In genomic region chr17:80875352-80876044, GRCm38 (mm10) we compare ENCODE assay signal across 9 mouse cellular contexts.
DNase-seq lines count a peak whose midpoint lies in the region; ATAC-seq and TF ChIP-seq lines count a peak whose summit lies in the region.
"Had no signal": no experiment of that assay in that cellular context is flagged by ENCODE, and none has a peak within 500 bp of the region (broad histone marks: within the 10 kb centered on the region; RNA-seq: fewer than 3 reads in every experiment).

No protein-coding gene starts in this region.

- H3K4me3 ChIP-seq in intestine, postnatal 0 days (ENCODE audit: low read depth, low read length): no peak overlapping the region
- no peak overlapping the region for H3K4me3 ChIP-seq in intestine, embryonic 16.5 days (ENCODE audit: low read length)
- H3K4me3 ChIP-seq in embryonic fibroblast, embryonic 13.5 days (ENCODE audit: insufficient read depth, low read length): no peak overlapping the region
- no peak overlapping the region for H3K4me3 ChIP-seq in kidney, embryonic 16.5 days (ENCODE audit: low read length)
- H3K4me3 ChIP-seq in neural tube, embryonic 14.5 days (ENCODE audit: low read depth, low read length): no peak overlapping the region
- H3K4me3 ChIP-seq: erythroblast, embryonic 14.5 days had no signal

- no peak for TF ChIP-seq POLR2A in embryonic fibroblast, embryonic 13.5 days (IDR thresholded peaks at IDR 0.05; ENCODE audit: low read depth, low read length)

- no peak for ATAC-seq in intestine, postnatal 0 days
- ATAC-seq in intestine, embryonic 16.5 days: no peak
- ATAC-seq in kidney, embryonic 16.5 days (ENCODE audit: low FRiP score, low TSS enrichment): peak; percentile 61; the same call in 1 of the 2 replicates
- peak; percentile 56; the same call in 1 of the 2 replicates for ATAC-seq in neural tube, embryonic 14.5 days (ENCODE audit: low read depth)

- peak; percentile 47 for DNase-seq in adrenal gland, postnatal 10 days
- DNase-seq in frontal cortex, postnatal 36 days (ENCODE audit: low spot score in 2 of 2): no peak
- DNase-seq in right cerebral cortex, adult 18-20 months: no peak

- no peaks in the 10 kb centered on the region for H3K4me1 ChIP-seq in intestine, postnatal 0 days (replicated peaks; ENCODE audit: control insufficient read depth, insufficient read depth, low read length)
- H3K4me1 ChIP-seq in intestine, embryonic 16.5 days (ENCODE audit: control insufficient read depth, insufficient read depth, low read length): no peaks in the 10 kb centered on the region
- no peaks in the 10 kb centered on the region; the same call in 1 of the 2 replicates for H3K4me1 ChIP-seq in embryonic fibroblast, embryonic 13.5 days (ENCODE audit: control insufficient read depth, insufficient read depth, low read length)
- H3K4me1 ChIP-seq in kidney, embryonic 16.5 days (ENCODE audit: insufficient read depth, low read length): no peaks in the 10 kb centered on the region
- H3K4me1 ChIP-seq in neural tube, embryonic 14.5 days (ENCODE audit: control insufficient read depth, insufficient read depth, low read length): 0 out of 2 replicates have a peak, but pooled peaks cover 2% of the 10 kb centered on the region

- H3K9ac ChIP-seq in intestine, postnatal 0 days (ENCODE audit: low read depth, low read length): no peak overlapping the region
- no peak overlapping the region for H3K9ac ChIP-seq in intestine, embryonic 16.5 days (ENCODE audit: low read depth, low read length)
- no peak overlapping the region for H3K9ac ChIP-seq in kidney, embryonic 16.5 days (replicated peaks; ENCODE audit: low read length)
- H3K9ac ChIP-seq in neural tube, embryonic 14.5 days (replicated peaks; ENCODE audit: low read depth, low read length): no peak overlapping the region

- TF ChIP-seq CTCF in intestine, postnatal 0 days (IDR thresholded peaks at IDR 0.05; ENCODE audit: low read depth): peak; percentile 70
- peak; percentile 35; the same call in 1 of the 2 replicates for TF ChIP-seq CTCF in embryonic fibroblast, embryonic 13.5 days (IDR thresholded peaks at IDR 0.05; ENCODE audit: borderline replicate concordance, insufficient read depth, low read length)

- H3K36me3 ChIP-seq in intestine, postnatal 0 days (ENCODE audit: control insufficient read depth, insufficient read depth): no peaks in the 10 kb centered on the region
- H3K36me3 ChIP-seq in intestine, embryonic 16.5 days (ENCODE audit: control insufficient read depth, insufficient read depth, low read length): no peaks in the 10 kb centered on the region
- H3K36me3 ChIP-seq in kidney, embryonic 16.5 days (ENCODE audit: insufficient read depth, low read length): no peaks in the 10 kb centered on the region
- no peaks in the 10 kb centered on the region for H3K36me3 ChIP-seq in neural tube, embryonic 14.5 days (ENCODE audit: control insufficient read depth, insufficient read depth, low read length)

- no peak overlapping the region for H3K4me2 ChIP-seq in intestine, postnatal 0 days (replicated peaks; ENCODE audit: low read depth)
- no peak overlapping the region for H3K4me2 ChIP-seq in intestine, embryonic 16.5 days (ENCODE audit: low read depth, low read length)
- H3K4me2 ChIP-seq in kidney, embryonic 16.5 days (replicated peaks; ENCODE audit: low read depth, low read length): no peak overlapping the region
- no peak overlapping the region for H3K4me2 ChIP-seq in neural tube, embryonic 14.5 days (ENCODE audit: low read depth, low read length)

- WGBS in intestine, postnatal 0 days: 49% methylated on average over 7 of the region's 7 CpGs
- WGBS in intestine, embryonic 16.5 days: 47% methylated on average over 7 of the region's 7 CpGs
- 42% methylated on average over 7 of the region's 7 CpGs for WGBS in kidney, embryonic 16.5 days
- WGBS in neural tube, embryonic 14.5 days: 30% methylated on average over 7 of the region's 7 CpGs

- H3K27me3 ChIP-seq in intestine, postnatal 0 days (replicated peaks; ENCODE audit: control insufficient read depth, insufficient read depth, low read length): no peaks in the 10 kb centered on the region
- H3K27me3 ChIP-seq in intestine, embryonic 16.5 days (replicated peaks; ENCODE audit: control insufficient read depth, insufficient read depth, low read length): no peaks in the 10 kb centered on the region
- H3K27me3 ChIP-seq in kidney, embryonic 16.5 days (ENCODE audit: insufficient read depth, low read length): no peaks in the 10 kb centered on the region
- H3K27me3 ChIP-seq in neural tube, embryonic 14.5 days (ENCODE audit: control insufficient read depth, insufficient read depth, low read length): no peaks in the 10 kb centered on the region

- H3K27ac ChIP-seq in intestine, postnatal 0 days (ENCODE audit: low read depth, low read length): no peak overlapping the region
- no peak overlapping the region for H3K27ac ChIP-seq in intestine, embryonic 16.5 days (ENCODE audit: low read length)
- H3K27ac ChIP-seq in embryonic fibroblast, embryonic 13.5 days (ENCODE audit: insufficient read depth, low read length): no peak overlapping the region
- H3K27ac ChIP-seq in kidney, embryonic 16.5 days (ENCODE audit: low read length): no peak overlapping the region
- H3K27ac ChIP-seq in neural tube, embryonic 14.5 days (ENCODE audit: low read depth, low read length): no peak overlapping the region

- H3K9me3 ChIP-seq in intestine, postnatal 0 days (ENCODE audit: control insufficient read depth): no peaks in the 10 kb centered on the region
- no peaks in the 10 kb centered on the region for H3K9me3 ChIP-seq in intestine, embryonic 16.5 days (ENCODE audit: control insufficient read depth, low read length)
- no peaks in the 10 kb centered on the region for H3K9me3 ChIP-seq in kidney, embryonic 16.5 days (ENCODE audit: low read length)
- H3K9me3 ChIP-seq in neural tube, embryonic 14.5 days (ENCODE audit: control insufficient read depth, low read length): no peaks in the 10 kb centered on the region

Comparison
In these comparisons a context has a peak if more than half of its experiments do, and no peak if none do; other contexts are left out.
1. ATAC-seq: peak in kidney, embryonic 16.5 days (single experiment) and neural tube, embryonic 14.5 days (single experiment); none in intestine, postnatal 0 days (single experiment) and intestine, embryonic 16.5 days (single experiment).